Mouse (Mus musculus) CH12.LX (cell line): ENCODE data around the gene Ciao2a.
A peak's percentile ranks its signal among the peaks of the same experiment; 100 is the strongest.

Source experiments
- CTCF ChIP-seq, 2 experiments: IDR thresholded peaks in 1 of 2; conservative IDR thresholded peaks in 1 of 2; 2 replicates each; pipeline ENCODE4 v1.5.1; 2011 to 2012; ENCODE audit warnings: low read depth in 2 of 2, low read length in 2 of 2, improper control_type of control experiment in 1 of 2, inconsistent platforms in 1 of 2, mild to moderate bottlenecking in 1 of 2, moderate library complexity in 1 of 2
- ELF1 ChIP-seq: IDR thresholded peaks from 2 replicates; pipeline ENCODE4 v1.6.1; 2014; ENCODE audit warnings: low read depth, mild to moderate bottlenecking, inconsistent platforms, low read length, improper control_type of control experiment
- EP300 ChIP-seq: IDR thresholded peaks from 2 replicates; pipeline ENCODE4 v1.6.1; 2011; ENCODE audit warnings: low read length, improper control_type of control experiment
- ETS1 ChIP-seq: conservative IDR thresholded peaks from 2 replicates; pipeline ENCODE4 v1.6.1; 2012; ENCODE audit warnings: low read depth, mild to moderate bottlenecking, inconsistent platforms, low read length, improper control_type of control experiment, moderate library complexity
- GABPA ChIP-seq: IDR thresholded peaks from 2 replicates; pipeline ENCODE4 v1.6.1; 2012; ENCODE audit warnings: low read depth, low read length, improper control_type of control experiment, inconsistent platforms; ENCODE audit not compliant: insufficient replicate concordance
- MAZ ChIP-seq: IDR thresholded peaks from 2 replicates; pipeline ENCODE4 v1.6.1; 2012; ENCODE audit warnings: low read depth, mild to moderate bottlenecking, inconsistent platforms, low read length, improper control_type of control experiment, moderate library complexity
- MEF2A ChIP-seq: IDR thresholded peaks from 2 replicates; pipeline ENCODE4 v1.6.1; 2014; ENCODE audit warnings: low read depth, mild to moderate bottlenecking, inconsistent platforms, low read length, improper control_type of control experiment, borderline replicate concordance
- NELFE ChIP-seq: IDR thresholded peaks from 2 replicates; pipeline ENCODE4 v1.6.1; 2011; ENCODE audit warnings: low read depth, low read length, improper control_type of control experiment
- POLR2A ChIP-seq: IDR thresholded peaks from 2 replicates; pipeline ENCODE4 v1.6.1; 2011; ENCODE audit warnings: low read depth, mild to moderate bottlenecking, improper control_type of control experiment, low read length

DNA sequence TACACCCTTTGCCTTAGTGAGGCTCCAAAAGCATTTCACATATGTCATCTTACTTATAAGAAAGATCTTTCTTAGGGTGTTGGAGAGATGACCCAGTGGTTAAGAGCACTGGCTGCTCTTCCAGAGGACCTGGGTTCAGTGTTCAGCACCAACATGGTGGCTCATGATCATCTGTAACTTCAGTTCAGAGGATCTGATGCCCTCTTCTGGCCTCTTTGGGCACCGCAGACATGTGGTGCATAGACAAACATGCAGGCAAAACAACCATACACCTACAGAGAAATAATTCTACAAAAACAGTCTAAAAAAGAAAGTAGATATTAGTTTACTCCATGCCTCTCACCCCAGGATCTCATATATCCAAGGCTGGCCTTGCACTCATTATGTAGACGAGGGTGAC is 33.7 kb downstream of the Ciao2a start:
- TF ChIP-seq ETS1 = no peak
- no peak for TF ChIP-seq POLR2A
- peak in 1 of 2 experiments; percentile 47; a peak in 2 of 4 replicates for TF ChIP-seq CTCF (conservative IDR thresholded peaks at IDR 0.05 in 1 of 2, IDR thresholded peaks at IDR 0.05 in 1 of 2; ENCODE audit: low read depth in 2 of 2, low read length in 2 of 2)
- TF ChIP-seq ELF1 = no peak
- TF ChIP-seq MAZ = no peak
- TF ChIP-seq EP300 = no peak
- no peak for TF ChIP-seq MEF2A
- no peak for TF ChIP-seq GABPA
- TF ChIP-seq NELFE = no peak
